Mouse (Mus musculus): ENCODE measurements around the gene 1700092M07Rik.

DNA sequence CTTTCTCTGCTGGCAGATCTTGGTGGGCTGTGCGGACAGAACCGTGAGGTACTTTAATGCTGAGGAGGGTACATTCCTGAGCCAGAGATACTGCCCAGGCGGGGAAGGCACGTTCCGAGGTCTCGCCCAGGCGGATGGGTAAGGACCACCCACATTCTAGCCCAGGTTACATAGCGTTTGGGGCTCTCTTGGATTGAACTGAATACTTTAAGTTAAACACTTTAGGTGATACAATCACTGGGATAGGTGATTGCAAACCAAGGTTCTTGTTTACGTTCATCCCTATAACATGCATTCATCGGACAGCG, 4.4 kb upstream of the 1700092M07Rik start:
- TF ChIP-seq CTCF (IDR thresholded peaks at IDR 0.05; ENCODE audit: control insufficient read depth, insufficient read depth, insufficient read length) (no peak), MYOD1 (IDR thresholded peaks at IDR 0.05; ENCODE audit: control insufficient read depth, insufficient read length, low read depth) (no peak), CEBPB (IDR thresholded peaks at IDR 0.05; ENCODE audit: low read depth) (no peak), FOSL1 (IDR thresholded peaks at IDR 0.05; ENCODE audit: insufficient read depth, low read length, poor library complexity, severe bottlenecking) (no peak), MAX (IDR thresholded peaks at IDR 0.05) (no peak), USF1 (IDR thresholded peaks at IDR 0.05; ENCODE audit: low read depth) (no peak)

All from C2C12 (cell line).